Mouse (Mus musculus) small intestine, adult 2 months (tissue): Measurements from ENCODE around the gene Rps21.

Experiments used
- CTCF ChIP-seq: fragments of 200-500 bp; IDR thresholded peaks from 2 replicates; pipeline ENCODE4 v1.5.1; 2012; ENCODE audit warnings: low read depth, mild to moderate bottlenecking, control low read depth, inconsistent platforms, low read length, moderate library complexity, mixed read lengths; ENCODE audit not compliant: insufficient replicate concordance, insufficient read length; ENCODE audit errors: extremely low read depth
- POLR2A ChIP-seq: fragments of 200-500 bp; IDR thresholded peaks from 2 replicates; pipeline ENCODE4 v1.6.1; 2012; ENCODE audit warnings: low read depth, mild to moderate bottlenecking, control low read depth, inconsistent platforms, low read length, moderate library complexity

GRCm38 (mm10) chr2:180300771-180301170 lies 43.6 kb downstream of the Rps21 start:
- TF ChIP-seq POLR2A (no peak), CTCF (no peak)
